ENCODE assay signal across 17 mouse cellular contexts in the genomic region with DNA sequence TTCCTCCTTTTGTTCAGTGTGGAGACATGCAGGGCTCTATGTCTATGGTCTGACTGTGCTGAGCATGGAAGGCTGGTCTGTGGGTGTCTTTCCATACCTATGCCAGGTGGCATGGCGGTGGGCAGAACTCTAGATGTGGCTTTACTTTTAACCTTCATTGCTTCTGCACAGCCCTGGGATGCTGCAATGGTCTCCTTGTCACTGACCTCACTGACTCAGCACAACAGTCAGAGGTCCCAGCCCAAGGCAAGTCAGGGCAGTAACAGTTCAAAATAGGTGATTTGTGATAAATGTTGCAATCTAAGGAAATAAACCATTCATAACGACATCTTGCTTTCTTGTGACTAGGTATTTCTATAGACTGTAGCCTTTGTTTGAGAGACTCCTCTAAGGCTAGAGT. TPM values are rescaled to one million over a fixed set of nuclear protein-coding genes. Genes with fewer than 3 reads are reported as not detected.
DNase-seq lines count a peak whose midpoint lies in the region.
"Had no signal": no experiment of that assay in that cellular context is flagged by ENCODE, and none has a peak within 500 bp of the region (broad histone marks: within the 10 kb centered on the region; RNA-seq: fewer than 3 reads in every experiment).

No protein-coding gene starts in this region.

- DNase-seq in adrenal gland, adult (ENCODE audit: inconsistent age in 2 of 2, low spot score in 1 of 2) = peak; percentile 32 to 74
- no peak for DNase-seq in adrenal gland, adult 18-20 months (ENCODE audit: low spot score in 2 of 2)
- peak; percentile 53 for DNase-seq in adrenal gland, adult 8-10 months
- no peak for DNase-seq in adrenal gland, postnatal 4 days (ENCODE audit: low spot score in 2 of 2)
- peak; percentile 19 for DNase-seq in 416B (ENCODE audit: low read depth)
- DNase-seq in adrenal gland, postnatal 14 days = peak; percentile 38
- no peak for DNase-seq in gastrocnemius, postnatal 25 days
- no peak for DNase-seq in cerebellum, postnatal 10 days
- DNase-seq: cerebellum, adult 11-12 months; cerebellum, adult 2 months; cerebellum, adult 9-10 months; cerebellum, postnatal 14 days; cerebellum, postnatal 36 days; embryo, embryonic 11 days had no signal

RNA-seq across cellular contexts. Expression of a gene that starts 21.3 kb away (rescaled TPM):
- total RNA-seq in adrenal gland, adult 18-20 months (2021) = under 1 TPM in 1 of 2 experiments, not detected in 1; 0.19 TPM
- total RNA-seq in adrenal gland, adult 8-10 months (2022) = under 1 TPM in 2 of 4 experiments, not detected in 2; 0.12 TPM
- total RNA-seq in adrenal gland, postnatal 4 days (2021) = under 1 TPM in 1 of 2 experiments, not detected in 1; 0.11 TPM
- 0.11 and 1.2 TPM in 2 replicates for total RNA-seq in adrenal gland, postnatal 14 days (2021)
- total RNA-seq in gastrocnemius, postnatal 25 days (2021) = not detected
- total RNA-seq: common myeloid progenitor, adult 5-6 weeks; ES-E14; MEL had no signal

Comparison
In these comparisons a context has a peak if more than half of its experiments do, and no peak if none do; other contexts are left out.
1. DNase-seq: peak in adrenal gland, adult (2 of 2), adrenal gland, adult 8-10 months (single experiment), 416B (single experiment) and adrenal gland, postnatal 14 days (single experiment); none in adrenal gland, adult 18-20 months (0 of 2), adrenal gland, postnatal 4 days (0 of 2), gastrocnemius, postnatal 25 days (single experiment) and cerebellum, postnatal 10 days (0 of 2).